Mouse (Mus musculus): Measurements from ENCODE around the gene Lars2. TPM values are rescaled to one million over a fixed set of nuclear protein-coding genes. Genes with fewer than 3 reads are reported as not detected.

Gene Lars2
- total and polyA plus RNA-seq, 3 experiments, result 12.3 to 13,100 (median 24.7) TPM

GRCm38 (mm10) chr9:123496665-123497064 is 129.9 kb downstream of the Lars2 start:
- no peak for TF ChIP-seq GATA2 (IDR thresholded peaks at IDR 0.05; ENCODE audit: borderline replicate concordance, low read depth, low read length)
- TF ChIP-seq POLR2AphosphoS5 (IDR thresholded peaks at IDR 0.05; ENCODE audit: insufficient replicate concordance, low read depth, low read length), result no peak
- no peak for TF ChIP-seq CTCF (IDR thresholded peaks at IDR 0.05; ENCODE audit: low read depth, low read length)
- no peak for TF ChIP-seq GATA1 (IDR thresholded peaks at IDR 0.05; ENCODE audit: borderline replicate concordance, low read length)
- no peak for TF ChIP-seq TAL1 (conservative IDR thresholded peaks at IDR 0.05; ENCODE audit: low read depth, low read length)
- Histone ChIP-seq H3K36me3 (replicated peaks) (peaks cover 71% of the 10 kb centered on the region), H3K4me3 (ENCODE audit: low read depth, low read length) (no peak overlapping the region), H3K9me3 (replicated peaks) (no peaks in the 10 kb centered on the region), H3K27me3 (ENCODE audit: insufficient read depth, low read length) (no peaks in the 10 kb centered on the region), H3K4me1 (ENCODE audit: insufficient read depth, low read depth, low read length) (peaks cover 15% of the 10 kb centered on the region)
- ATAC-seq (ENCODE audit: extremely low read depth, insufficient number of reproducible peaks, low FRiP score, poor library complexity, severe bottlenecking) (no peak), DNase-seq (ENCODE audit: low spot score) (no peak)

GRCm38 (mm10) chr9:123497906-123498305 is 131.2 kb downstream of the Lars2 start:
- DNase-seq (ENCODE audit: low spot score), result no peak

GRCm38 (mm10) chr9:123500480-123500879 is 133.8 kb downstream of the Lars2 start:
- ATAC-seq (ENCODE audit: extremely low read depth, insufficient number of reproducible peaks, low FRiP score, poor library complexity, severe bottlenecking), result no peak
- no peak for TF ChIP-seq POLR2AphosphoS5 (IDR thresholded peaks at IDR 0.05; ENCODE audit: insufficient replicate concordance, low read depth, low read length)
- no peak for TF ChIP-seq TAL1 (conservative IDR thresholded peaks at IDR 0.05; ENCODE audit: low read depth, low read length)
- TF ChIP-seq GATA2 (IDR thresholded peaks at IDR 0.05; ENCODE audit: borderline replicate concordance, low read depth, low read length), result no peak
- no peak for TF ChIP-seq CTCF (IDR thresholded peaks at IDR 0.05; ENCODE audit: low read depth, low read length)
- TF ChIP-seq GATA1 (IDR thresholded peaks at IDR 0.05; ENCODE audit: borderline replicate concordance, low read length), result no peak
- no peaks in the 10 kb centered on the region for H3K9me3 ChIP-seq (replicated peaks)
- peaks cover 83% of the 10 kb centered on the region for H3K36me3 ChIP-seq (replicated peaks)
- H3K4me3 ChIP-seq (ENCODE audit: low read depth, low read length), result no peak overlapping the region
- peaks cover 5% of the 10 kb centered on the region; the same call in 1 of the 2 replicates for H3K4me1 ChIP-seq (ENCODE audit: insufficient read depth, low read depth, low read length)
- H3K27me3 ChIP-seq (ENCODE audit: insufficient read depth, low read length), result no peaks in the 10 kb centered on the region
- no peak for DNase-seq (ENCODE audit: low spot score)

More at GRCm38 (mm10) chr9:123497906-123498305, 131.2 kb downstream of the Lars2 start:
- H3K4me1 ChIP-seq (ENCODE audit: insufficient read depth, low read depth, low read length), result peaks cover 4% of the 10 kb centered on the region; the same call in 1 of the 2 replicates
- peaks cover 71% of the 10 kb centered on the region for H3K36me3 ChIP-seq (replicated peaks)
- no peak for ATAC-seq (ENCODE audit: extremely low read depth, insufficient number of reproducible peaks, low FRiP score, poor library complexity, severe bottlenecking)
- no peaks in the 10 kb centered on the region for H3K27me3 ChIP-seq (ENCODE audit: insufficient read depth, low read length)
- TF ChIP-seq CTCF (IDR thresholded peaks at IDR 0.05; ENCODE audit: low read depth, low read length) (no peak), TAL1 (conservative IDR thresholded peaks at IDR 0.05; ENCODE audit: low read depth, low read length) (no peak), GATA2 (IDR thresholded peaks at IDR 0.05; ENCODE audit: borderline replicate concordance, low read depth, low read length) (no peak), POLR2AphosphoS5 (IDR thresholded peaks at IDR 0.05; ENCODE audit: insufficient replicate concordance, low read depth, low read length) (no peak), GATA1 (IDR thresholded peaks at IDR 0.05; ENCODE audit: borderline replicate concordance, low read length) (no peak)
- no peaks in the 10 kb centered on the region for H3K9me3 ChIP-seq (replicated peaks)
- no peak overlapping the region for H3K4me3 ChIP-seq (ENCODE audit: low read depth, low read length)

- no peak overlapping the region for H3K4me3 ChIP-seq (ENCODE audit: low read depth, low read length)
- no peak for ATAC-seq (ENCODE audit: extremely low read depth, insufficient number of reproducible peaks, low FRiP score, poor library complexity, severe bottlenecking)
- H3K9me3 ChIP-seq (replicated peaks), result no peaks in the 10 kb centered on the region
- no peaks in the 10 kb centered on the region for H3K27me3 ChIP-seq (ENCODE audit: insufficient read depth, low read length)
- H3K4me1 ChIP-seq (ENCODE audit: insufficient read depth, low read depth, low read length), result 0 out of 2 replicates have a peak, but pooled peaks cover 2% of the 10 kb centered on the region
- DNase-seq (ENCODE audit: low spot score), result no peak
- TF ChIP-seq CTCF (IDR thresholded peaks at IDR 0.05; ENCODE audit: low read depth, low read length), result no peak
- no peak for TF ChIP-seq GATA2 (IDR thresholded peaks at IDR 0.05; ENCODE audit: borderline replicate concordance, low read depth, low read length)
- TF ChIP-seq TAL1 (conservative IDR thresholded peaks at IDR 0.05; ENCODE audit: low read depth, low read length), result no peak
- TF ChIP-seq GATA1 (IDR thresholded peaks at IDR 0.05; ENCODE audit: borderline replicate concordance, low read length), result no peak
- no peak for TF ChIP-seq POLR2AphosphoS5 (IDR thresholded peaks at IDR 0.05; ENCODE audit: insufficient replicate concordance, low read depth, low read length)
- H3K36me3 ChIP-seq (replicated peaks), result peaks cover 83% of the 10 kb centered on the region
These were observed 136.6 kb downstream of the Lars2 start for GRCm38 (mm10) chr9:123503171-123503834.

- Histone ChIP-seq H3K4me3 (ENCODE audit: low read depth, low read length) (no peak overlapping the region), H3K9me3 (replicated peaks) (no peaks in the 10 kb centered on the region), H3K4me1 (ENCODE audit: insufficient read depth, low read depth, low read length) (0 out of 2 replicates have a peak, but pooled peaks cover 2% of the 10 kb centered on the region), H3K27me3 (ENCODE audit: insufficient read depth, low read length) (no peaks in the 10 kb centered on the region), H3K36me3 (replicated peaks) (peaks cover 80% of the 10 kb centered on the region)
- TF ChIP-seq POLR2AphosphoS5 (IDR thresholded peaks at IDR 0.05; ENCODE audit: insufficient replicate concordance, low read depth, low read length) (no peak), GATA2 (IDR thresholded peaks at IDR 0.05; ENCODE audit: borderline replicate concordance, low read depth, low read length) (no peak), TAL1 (conservative IDR thresholded peaks at IDR 0.05; ENCODE audit: low read depth, low read length) (no peak), GATA1 (IDR thresholded peaks at IDR 0.05; ENCODE audit: borderline replicate concordance, low read length) (no peak), CTCF (IDR thresholded peaks at IDR 0.05; ENCODE audit: low read depth, low read length) (peak; percentile 93)
- ATAC-seq (ENCODE audit: extremely low read depth, insufficient number of reproducible peaks, low FRiP score, poor library complexity, severe bottlenecking) (peak; percentile 60; the same call in 1 of the 2 replicates), DNase-seq (ENCODE audit: low spot score) (peak; percentile 29)
These were observed 137.6 kb downstream of the Lars2 start for GRCm38 (mm10) chr9:123504325-123504724.

- Histone ChIP-seq H3K9me3 (replicated peaks) (no peaks in the 10 kb centered on the region), H3K27me3 (ENCODE audit: insufficient read depth, low read length) (no peaks in the 10 kb centered on the region), H3K4me3 (ENCODE audit: low read depth, low read length) (no peak overlapping the region), H3K36me3 (replicated peaks) (peaks cover 81% of the 10 kb centered on the region), H3K4me1 (ENCODE audit: insufficient read depth, low read depth, low read length) (0 out of 2 replicates have a peak, but pooled peaks cover 6% of the 10 kb centered on the region)
- TF ChIP-seq GATA1 (IDR thresholded peaks at IDR 0.05; ENCODE audit: borderline replicate concordance, low read length), result no peak
- no peak for TF ChIP-seq POLR2AphosphoS5 (IDR thresholded peaks at IDR 0.05; ENCODE audit: insufficient replicate concordance, low read depth, low read length)
- no peak for TF ChIP-seq CTCF (IDR thresholded peaks at IDR 0.05; ENCODE audit: low read depth, low read length)
- no peak for TF ChIP-seq TAL1 (conservative IDR thresholded peaks at IDR 0.05; ENCODE audit: low read depth, low read length)
- no peak for TF ChIP-seq GATA2 (IDR thresholded peaks at IDR 0.05; ENCODE audit: borderline replicate concordance, low read depth, low read length)
- ATAC-seq (ENCODE audit: extremely low read depth, insufficient number of reproducible peaks, low FRiP score, poor library complexity, severe bottlenecking) (no peak), DNase-seq (ENCODE audit: low spot score) (no peak)
These were observed 138.9 kb downstream of the Lars2 start for GRCm38 (mm10) chr9:123505598-123505997.

Data from G1E (cell line).